Mouse (Mus musculus): ENCODE data around the gene Med12.

Med12 gene

DNA sequence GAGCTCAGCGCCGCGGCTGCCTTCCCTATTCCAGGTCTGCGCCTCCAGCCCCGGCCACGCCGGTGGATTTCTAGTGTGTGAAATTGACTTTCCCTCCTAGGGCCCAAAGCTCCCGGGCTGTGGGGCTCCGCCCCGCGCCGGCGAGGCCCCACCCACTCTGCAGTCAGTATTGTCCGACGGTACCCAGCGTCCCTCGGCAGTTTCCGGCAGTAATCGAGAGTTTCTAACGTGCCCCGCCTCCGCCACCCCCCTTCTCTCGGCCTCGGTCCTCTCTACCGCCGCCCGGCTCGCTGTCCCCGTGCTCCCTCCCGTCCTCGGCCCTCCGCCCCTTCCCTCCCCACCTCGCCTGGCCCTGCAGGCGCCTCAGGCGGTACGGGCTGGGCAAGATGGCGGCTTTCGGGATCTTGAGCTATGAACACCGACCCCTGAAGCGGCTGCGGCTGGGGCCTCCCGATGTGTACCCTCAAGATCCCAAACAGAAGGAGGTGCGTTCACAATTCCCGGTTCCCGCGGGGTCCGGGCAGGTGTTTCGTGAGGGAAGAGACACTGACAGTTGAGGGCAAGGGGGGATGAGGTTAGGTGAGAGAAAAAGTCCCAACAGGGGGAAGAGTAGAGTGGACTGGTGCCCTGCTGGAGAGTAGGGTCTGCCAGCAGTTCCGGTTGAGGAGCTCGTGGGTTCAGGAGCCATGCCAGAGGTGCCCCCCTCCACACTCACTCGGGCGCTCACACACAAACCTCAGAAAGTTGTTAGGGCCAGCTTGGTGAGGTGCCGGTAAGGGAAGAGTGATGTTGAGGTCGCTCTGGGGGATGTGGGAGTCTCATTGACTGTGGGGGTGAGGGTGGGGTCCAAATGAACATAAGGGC is at the start of gene Med12:
Med12 (plus strand) TSS at position 156 of the 864 bp plus-strand sequence.
- TF ChIP-seq GATA4 (IDR thresholded peaks at IDR 0.05; ENCODE audit: insufficient replicate concordance, low read length), result peak; percentile 45; the same call in 1 of the 2 replicates

DNA sequence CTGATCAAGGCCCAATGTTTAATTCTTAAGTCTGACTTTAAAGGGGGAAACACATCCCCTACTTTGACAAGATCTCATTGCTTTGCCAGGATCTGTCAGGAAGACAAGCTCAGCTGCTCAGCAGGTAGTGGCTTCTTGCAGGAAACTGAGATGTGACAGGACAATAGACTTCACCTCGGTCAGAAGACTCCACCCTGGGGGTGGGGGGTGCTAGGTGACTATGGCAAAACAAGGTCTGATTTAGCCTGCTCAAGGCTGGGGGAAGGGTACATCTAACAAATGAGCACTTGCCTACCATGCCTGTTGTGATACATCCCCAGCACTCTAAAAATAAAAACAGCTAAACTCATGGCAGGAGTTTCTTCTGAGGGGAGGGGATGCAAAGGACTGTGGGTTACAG is 28.8 kb upstream of the Med12 start:
- no peak for TF ChIP-seq GATA4 (IDR thresholded peaks at IDR 0.05; ENCODE audit: insufficient replicate concordance, low read length)

DNA sequence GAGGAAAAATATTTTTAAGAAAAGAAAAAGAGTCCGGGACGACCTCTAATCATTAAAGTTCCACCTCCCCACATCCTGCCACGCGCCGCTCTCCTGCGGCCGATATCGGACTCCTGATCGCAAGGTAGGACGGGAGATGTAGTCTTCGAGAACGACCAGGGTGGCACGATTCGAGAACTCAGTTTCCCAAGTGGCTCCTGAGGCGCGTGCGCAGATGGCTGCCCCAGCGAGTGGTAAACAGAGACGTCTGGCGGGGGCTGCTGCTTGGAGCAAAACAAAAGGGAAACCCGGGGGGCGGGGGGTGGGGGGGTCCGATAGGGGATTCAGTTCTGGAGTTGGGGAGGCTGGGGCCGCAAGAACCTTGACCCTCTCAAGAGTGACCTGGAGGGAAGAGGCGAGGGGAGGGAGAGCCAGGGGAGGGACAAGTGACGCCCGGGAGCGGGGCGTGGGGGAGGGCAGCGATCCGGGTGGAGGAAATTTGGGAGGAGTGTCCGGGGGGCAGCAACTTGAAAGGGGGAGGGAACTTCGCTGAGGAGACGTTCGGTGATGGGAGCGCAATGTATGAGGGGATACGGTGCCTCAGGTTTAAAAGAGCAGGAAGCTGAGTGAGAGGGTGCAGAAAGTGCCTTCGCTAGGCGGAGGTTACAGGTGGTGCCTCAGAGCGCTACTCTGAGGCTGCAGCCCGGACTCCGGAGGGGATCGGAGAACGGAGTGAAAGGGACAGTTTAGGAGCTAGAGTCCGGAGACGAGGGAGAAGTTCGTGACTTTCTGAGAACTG is 19.7 kb upstream of the Med12 start, which contains the start of gene Foxo4:
Foxo4 (plus strand) TSS at position 577 of the 778 bp plus-strand sequence.
- peak; percentile 73; the same call in 1 of the 2 replicates for TF ChIP-seq GATA4 (IDR thresholded peaks at IDR 0.05; ENCODE audit: insufficient replicate concordance, low read length)

DNA sequence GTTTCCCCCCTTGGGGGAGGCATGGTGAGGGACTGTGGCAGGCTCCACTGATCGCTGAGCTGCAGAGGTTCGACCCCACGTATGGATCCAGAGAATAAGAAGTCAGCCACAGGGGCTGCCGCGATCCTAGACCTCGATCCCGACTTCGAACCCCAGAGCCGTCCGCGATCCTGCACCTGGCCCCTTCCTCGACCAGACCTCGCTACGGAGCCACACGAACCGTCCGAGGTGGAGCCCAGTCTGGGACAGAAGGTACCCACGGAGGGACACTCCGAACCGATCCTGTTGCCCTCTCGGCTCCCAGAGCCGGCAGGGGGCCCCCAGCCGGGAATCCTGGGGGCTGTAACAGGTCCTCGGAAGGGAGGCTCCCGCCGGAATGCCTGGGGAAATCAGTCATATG is 19.1 kb upstream of the Med12 start:
- no peak for TF ChIP-seq GATA4 (IDR thresholded peaks at IDR 0.05; ENCODE audit: insufficient replicate concordance, low read length)

DNA sequence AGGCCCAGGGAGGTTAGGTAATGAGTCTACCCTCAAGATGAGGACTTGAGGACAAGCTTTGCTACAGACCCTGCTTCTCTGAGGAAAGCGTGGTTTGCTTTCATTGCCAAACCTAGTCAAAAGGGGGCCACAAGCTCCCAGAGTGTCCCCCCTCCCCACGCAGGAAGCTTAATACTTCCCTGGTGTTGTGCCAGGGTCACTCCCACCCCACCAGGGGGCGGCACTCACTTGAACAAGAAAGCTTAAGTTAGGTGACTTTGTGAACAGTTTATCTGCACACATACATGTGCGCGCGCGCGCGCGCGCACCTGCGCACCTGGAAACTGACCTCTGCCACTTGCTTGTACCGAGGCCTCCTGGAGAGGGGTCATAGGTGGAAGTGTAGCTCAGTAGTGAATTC is 17.2 kb upstream of the Med12 start:
- no peak for TF ChIP-seq GATA4 (IDR thresholded peaks at IDR 0.05; ENCODE audit: insufficient replicate concordance, low read length)

DNA sequence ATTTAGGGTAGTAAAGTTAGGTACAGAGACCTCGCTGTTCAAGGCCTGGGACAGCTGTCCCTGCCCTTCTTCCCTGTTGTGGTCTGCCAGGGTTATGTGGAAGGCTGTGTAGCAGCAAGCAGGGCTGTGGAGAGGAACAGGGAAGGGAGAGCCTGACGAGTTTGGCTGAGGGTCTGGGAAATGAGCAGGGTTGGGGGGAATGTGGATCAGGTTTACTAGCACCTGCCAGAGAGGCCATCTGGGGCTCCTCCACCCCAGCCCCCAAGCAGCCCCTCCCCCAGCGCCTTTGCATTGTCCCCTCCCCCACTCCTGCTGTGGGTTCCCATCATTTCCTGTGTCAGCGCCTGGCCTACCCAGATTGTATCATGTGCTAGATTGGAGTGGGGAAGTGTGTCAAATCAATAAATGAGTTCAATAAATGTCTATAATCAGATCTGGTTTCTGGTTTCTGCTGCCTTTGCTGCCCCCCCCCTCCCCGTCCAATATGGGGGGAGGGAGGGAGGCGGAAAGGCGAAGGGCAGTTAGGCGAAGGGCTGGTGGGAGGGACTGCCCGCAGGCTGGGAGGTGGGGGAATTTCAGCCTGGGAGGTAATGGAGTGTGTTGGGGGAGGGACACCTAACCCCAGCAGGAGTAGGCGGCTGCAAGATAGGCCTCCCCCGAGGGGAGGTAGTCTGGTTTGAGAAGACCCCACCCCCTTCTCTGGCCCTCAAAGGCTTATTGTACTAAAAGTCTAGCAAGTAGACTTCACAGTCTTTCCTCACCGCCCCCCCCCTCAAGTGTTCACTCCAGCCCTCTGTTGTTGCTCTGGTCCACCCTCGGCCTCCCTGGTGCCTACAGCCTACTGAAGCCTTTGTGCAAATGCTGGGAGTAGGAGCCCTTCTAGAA is 13.1 kb upstream of the Med12 start:
- TF ChIP-seq GATA4 (IDR thresholded peaks at IDR 0.05; ENCODE audit: insufficient replicate concordance, low read length), result no peak

DNA sequence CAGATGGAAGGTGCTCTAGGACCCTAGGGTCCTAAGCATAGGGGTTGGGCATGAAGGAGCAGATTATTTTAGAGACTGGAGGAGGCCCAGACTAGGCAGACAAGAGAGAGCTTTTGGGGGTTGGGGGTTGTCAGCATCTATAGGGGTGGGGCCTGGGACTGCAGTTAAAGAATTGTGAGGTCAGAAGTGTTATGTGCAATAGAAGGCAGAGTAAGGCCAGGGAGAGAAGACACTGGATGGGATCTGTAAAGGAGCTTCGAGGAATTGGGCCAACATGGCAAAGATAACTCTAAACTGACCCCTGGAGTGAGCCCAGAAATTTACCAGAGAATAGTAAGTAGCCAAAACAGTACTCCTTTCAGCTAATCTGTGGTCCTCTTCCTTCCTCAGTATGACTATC is 9.9 kb upstream of the Med12 start, which contains the start of gene Gm614:
Gm614 (minus strand) TSS at position 101 of the 400 bp plus-strand sequence.
- no peak for TF ChIP-seq GATA4 (IDR thresholded peaks at IDR 0.05; ENCODE audit: insufficient replicate concordance, low read length)

DNA sequence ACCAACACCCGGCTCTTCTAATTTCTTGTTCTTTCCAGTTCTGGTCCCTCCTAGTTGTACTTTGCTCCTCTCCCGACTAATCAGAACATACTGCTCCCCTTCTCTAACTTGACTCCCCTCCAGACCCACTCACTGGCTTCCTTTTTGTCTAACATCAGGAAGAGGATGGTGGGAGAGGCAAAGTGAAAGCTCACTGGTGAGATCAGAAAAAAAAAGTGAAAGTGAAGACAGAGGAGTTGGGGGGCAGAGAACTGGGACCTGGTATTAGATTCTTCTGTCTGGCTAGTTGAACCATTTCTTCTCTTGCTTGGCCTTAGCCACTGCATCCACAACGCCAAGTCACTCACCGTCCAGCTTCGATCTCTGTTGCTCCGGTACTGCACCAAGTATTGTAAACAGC is 7.2 kb upstream of the Med12 start:
- no peak for TF ChIP-seq GATA4 (IDR thresholded peaks at IDR 0.05; ENCODE audit: insufficient replicate concordance, low read length)

DNA sequence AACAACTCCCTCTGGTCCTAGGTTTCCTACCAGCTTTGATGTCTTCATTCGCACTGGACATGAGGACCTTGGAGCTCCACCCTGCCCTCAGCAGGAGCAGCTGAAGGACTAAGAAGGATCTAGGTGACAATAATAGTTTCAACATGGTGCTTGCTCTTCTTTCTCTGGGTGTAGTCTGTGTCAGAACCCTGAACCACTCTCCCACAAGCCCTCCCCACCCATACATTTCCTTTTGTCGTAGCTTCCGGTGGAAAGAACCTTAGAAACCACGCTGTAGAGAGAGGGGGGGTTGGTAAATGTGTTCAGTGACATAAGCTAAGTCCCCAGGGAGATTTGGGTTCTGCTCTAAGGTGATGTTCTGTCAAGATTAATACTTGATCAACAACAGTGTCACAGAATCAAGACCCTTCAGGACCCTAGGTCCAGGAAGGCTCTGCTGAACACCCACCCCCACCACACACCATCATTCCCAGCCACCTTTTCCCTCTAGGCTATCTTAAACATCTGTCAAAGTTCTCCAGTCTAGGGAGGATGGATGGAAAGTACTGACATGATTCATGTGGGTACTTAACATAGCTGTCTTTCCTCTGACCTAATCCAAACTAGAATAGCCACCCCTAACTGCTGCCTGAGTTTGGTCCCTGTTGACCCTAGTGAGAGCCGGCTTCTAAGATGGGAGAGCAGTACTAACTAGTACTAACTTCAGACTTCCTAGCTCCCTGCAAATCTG is 5.6 kb upstream of the Med12 start, which contains the start of gene Il2rg:
Il2rg (minus strand) TSS at position 231 of the 730 bp plus-strand sequence.
- no peak for TF ChIP-seq GATA4 (IDR thresholded peaks at IDR 0.05; ENCODE audit: insufficient replicate concordance, low read length)

DNA sequence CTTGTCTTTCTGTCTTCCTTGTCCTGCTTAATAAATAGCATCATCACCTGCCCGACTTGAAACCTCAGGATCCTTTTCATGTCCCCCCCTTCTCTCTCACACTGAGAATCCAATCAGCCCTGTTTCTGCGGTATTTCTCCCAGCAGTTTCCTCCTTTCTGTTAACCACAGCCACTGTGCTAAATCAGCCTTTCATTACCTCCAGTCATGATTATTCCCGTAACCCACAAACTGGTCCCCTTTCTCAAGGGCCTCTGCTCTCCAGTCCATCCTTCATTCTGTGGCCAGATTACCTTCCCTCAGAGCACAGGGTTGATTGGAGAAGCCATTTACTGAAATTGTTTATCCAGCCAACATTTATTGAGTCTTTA is 5.1 kb upstream of the Med12 start, which contains the start of gene Gm20489:
Gm20489 (minus strand) TSS at position 269 of the 370 bp plus-strand sequence.
- TF ChIP-seq GATA4 (IDR thresholded peaks at IDR 0.05; ENCODE audit: insufficient replicate concordance, low read length), result no peak

DNA sequence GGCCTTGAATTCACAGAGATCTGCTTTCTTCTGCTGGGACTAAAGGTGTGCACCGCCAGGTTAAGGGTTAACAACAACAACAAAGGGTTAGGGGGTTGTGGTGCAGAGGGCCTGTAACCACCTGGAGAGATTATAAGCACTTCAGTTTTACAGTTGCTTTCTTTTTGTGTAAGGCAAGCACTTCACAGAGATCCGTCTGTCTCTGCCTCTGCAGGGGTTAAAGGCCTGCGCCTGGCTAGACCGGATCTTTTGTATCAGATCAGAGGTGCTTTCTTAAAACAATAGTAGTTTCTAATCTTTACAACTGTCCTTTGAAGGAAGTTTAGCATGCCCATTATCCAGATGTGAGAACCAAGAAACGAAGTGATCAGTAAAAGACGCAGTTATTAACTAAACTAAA is 420 bp upstream of the Med12 start:
- no peak for TF ChIP-seq GATA4 (IDR thresholded peaks at IDR 0.05; ENCODE audit: insufficient replicate concordance, low read length)

DNA sequence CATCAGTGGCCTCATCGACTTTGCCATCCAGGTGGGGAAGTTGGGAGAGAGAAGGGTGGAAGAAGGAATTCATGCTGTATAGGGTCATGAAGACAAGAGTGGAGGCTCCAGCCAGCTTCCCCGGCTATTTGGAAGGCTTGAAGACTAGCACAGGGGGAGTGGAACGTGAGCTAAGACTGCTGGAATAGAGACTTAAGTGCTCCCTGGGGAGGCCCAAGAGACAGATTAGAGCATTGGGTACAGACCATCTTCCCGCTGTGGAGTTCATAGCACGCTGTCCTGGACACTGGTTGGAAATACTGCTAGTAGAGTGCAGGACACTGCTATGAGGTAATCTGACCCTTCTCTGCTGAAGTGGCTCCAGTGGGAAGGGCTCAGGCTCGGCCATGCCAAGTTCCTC is 9.0 kb downstream of the Med12 start:
- TF ChIP-seq GATA4 (IDR thresholded peaks at IDR 0.05; ENCODE audit: insufficient replicate concordance, low read length), result no peak

DNA sequence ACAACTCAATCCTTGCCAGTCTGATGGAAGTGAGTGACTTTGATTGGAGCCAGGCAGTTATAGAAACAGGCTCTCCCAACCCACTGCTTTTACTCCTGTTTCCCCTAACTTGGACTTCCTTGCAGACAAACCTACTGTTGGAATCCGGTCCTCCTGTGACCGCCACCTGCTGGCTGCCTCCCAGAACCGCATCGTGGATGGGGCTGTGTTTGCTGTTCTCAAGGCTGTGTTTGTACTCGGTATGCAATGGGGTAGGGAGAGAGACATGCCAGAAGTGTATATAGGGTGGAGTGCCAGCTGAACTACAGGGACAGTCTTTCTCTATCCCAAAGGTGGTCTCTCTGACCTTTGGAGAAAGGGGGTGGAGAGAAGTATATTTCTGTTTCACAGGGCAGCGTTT is 11.7 kb downstream of the Med12 start:
- no peak for TF ChIP-seq GATA4 (IDR thresholded peaks at IDR 0.05; ENCODE audit: insufficient replicate concordance, low read length)

All from liver, adult (tissue).